Mouse (Mus musculus) stomach, embryonic 14.5 days (tissue): ENCODE data around the gene Vangl1. TPM values are rescaled to one million over a fixed set of nuclear protein-coding genes. Genes with fewer than 3 reads are reported as not detected.

Experiments
- ATAC-seq: fragments of 200-750 bp; cut with Nextera tagmentation; 2 replicates; pipeline ENCODE4 v1.8.0; 2017; ENCODE audit warnings: low read depth, moderate TSS enrichment; ENCODE audit not compliant: insufficient number of reproducible peaks, insufficient read depth, low FRiP score
- H3K27ac ChIP-seq: fragments of 300-500 bp; sonication (generic); 2 replicates; pipeline ENCODE4 v1.5.1; 2014; ENCODE audit warnings: mild to moderate bottlenecking, low read length, moderate library complexity, mixed read lengths
- H3K27me3 ChIP-seq: fragments of 300-500 bp; sonication (generic); 2 replicates; pipeline ENCODE4 v1.6.1; 2014; ENCODE audit warnings: low read length, control low read depth, mixed read lengths; ENCODE audit not compliant: control insufficient read depth, insufficient read depth
- H3K36me3 ChIP-seq: fragments of 300-500 bp; sonication (generic); 2 replicates; pipeline ENCODE4 v1.6.1; 2014; ENCODE audit warnings: mild to moderate bottlenecking, control low read depth, low read length, moderate library complexity, mixed read lengths; ENCODE audit not compliant: control insufficient read depth, insufficient read depth
- H3K4me1 ChIP-seq: fragments of 300-500 bp; sonication (generic); 2 replicates; pipeline ENCODE4 v1.6.1; 2014; ENCODE audit warnings: low read length, control low read depth, mixed read lengths; ENCODE audit not compliant: control insufficient read depth, insufficient read depth
- H3K4me2 ChIP-seq: fragments of 300-500 bp; sonication (generic); replicated peaks from 2 replicates; pipeline ENCODE4 v1.6.1; 2014; ENCODE audit warnings: low read depth, low read length, control low read depth
- H3K4me3 ChIP-seq: fragments of 300-500 bp; sonication (generic); 2 replicates; pipeline ENCODE4 v1.5.1; 2014; ENCODE audit warnings: low read depth, low read length, control low read depth
- H3K9ac ChIP-seq: fragments of 300-500 bp; sonication (generic); replicated peaks from 2 replicates; pipeline ENCODE4 v1.6.1; 2014; ENCODE audit warnings: low read depth, mild to moderate bottlenecking, control low read depth, low read length, moderate library complexity, mixed read lengths
- H3K9me3 ChIP-seq: fragments of 300-500 bp; sonication (generic); 2 replicates; pipeline ENCODE4 v1.6.1; 2016; ENCODE audit warnings: low read depth, low read length, control low read depth; ENCODE audit not compliant: control insufficient read depth
- WGBS: fragments of 180-500 bp; shearing (Covaris S2); extraction: QIAGEN DNeasy Blood & Tissue Kit; methylation state at CpG from one replicate; pipeline ENCODE4 v1.1.7; 2014; 5-methylcytosine and 5-hydroxymethylcytosine counted together
- polyA plus RNA-seq: library from polyadenylated mRNA; unstranded; fragments of >200 nt; fragmentation: Nextera tagmentation; extraction: Ambion mirVana; gene quantifications from 2 replicates; pipeline ENCODE4 v1.2.1, GENCODE M21; 2014

The Vangl1 gene
- polyA plus RNA-seq, 1 experiment from 2014 or later = 29.5 TPM

- peaks cover 56% of the 10 kb centered on the region for H3K4me1 ChIP-seq
- ATAC-seq = no peak
- no peak overlapping the region for H3K4me2 ChIP-seq
- H3K9me3 ChIP-seq = no peaks in the 10 kb centered on the region
- peaks cover 5% of the 10 kb centered on the region; the same call in 1 of the 2 replicates for H3K36me3 ChIP-seq
- H3K27me3 ChIP-seq = no peaks in the 10 kb centered on the region
- no peak overlapping the region for H3K4me3 ChIP-seq
- WGBS = 83% methylated on average over 9 of the region's 9 CpGs
- no peak overlapping the region for H3K9ac ChIP-seq
- no peak overlapping the region for H3K27ac ChIP-seq
Measured at GRCm38 (mm10) chr3:102196166-102196565, 8.3 kb downstream of the Vangl1 start.

- Histone ChIP-seq H3K4me3 (no peak overlapping the region), H3K4me1 (peaks cover 56% of the 10 kb centered on the region), H3K4me2 (no peak overlapping the region), H3K9me3 (no peaks in the 10 kb centered on the region), H3K27me3 (no peaks in the 10 kb centered on the region), H3K27ac (peak overlapping the region; percentile 40; the same call in 1 of the 2 replicates), H3K36me3 (peaks cover 5% of the 10 kb centered on the region; the same call in 1 of the 2 replicates), H3K9ac (no peak overlapping the region)
- ATAC-seq = no peak
- WGBS = 37% methylated on average over 2 of the region's 2 CpGs
Measured at GRCm38 (mm10) chr3:102195762-102196161, 8.7 kb downstream of the Vangl1 start.

- Histone ChIP-seq H3K27me3 (no peaks in the 10 kb centered on the region), H3K4me1 (peaks cover 51% of the 10 kb centered on the region), H3K4me2 (peak overlapping the region; percentile 15), H3K4me3 (no peak overlapping the region), H3K27ac (peak overlapping the region; percentile 61), H3K36me3 (peaks cover 5% of the 10 kb centered on the region; the same call in 1 of the 2 replicates), H3K9ac (no peak overlapping the region), H3K9me3 (no peaks in the 10 kb centered on the region)
- no peak for ATAC-seq
- 15% methylated on average over 11 of the region's 11 CpGs for WGBS
Measured at GRCm38 (mm10) chr3:102194291-102195051, 10.0 kb downstream of the Vangl1 start.

- peaks cover 48% of the 10 kb centered on the region for H3K4me1 ChIP-seq
- H3K27me3 ChIP-seq = no peaks in the 10 kb centered on the region
- H3K4me3 ChIP-seq = no peak overlapping the region
- peak overlapping the region; percentile 25 for H3K4me2 ChIP-seq
- H3K9me3 ChIP-seq = no peaks in the 10 kb centered on the region
- no peak overlapping the region for H3K9ac ChIP-seq
- ATAC-seq = peak; percentile 54
- 11% methylated on average over 19 of the region's 20 CpGs for WGBS
- peak overlapping the region; percentile 61; the same call in 1 of the 2 replicates for H3K27ac ChIP-seq
- H3K36me3 ChIP-seq = peaks cover 5% of the 10 kb centered on the region; the same call in 1 of the 2 replicates
Measured at GRCm38 (mm10) chr3:102193488-102194290, 10.8 kb downstream of the Vangl1 start.

GRCm38 (mm10) chr3:102192621-102193020 is 11.9 kb downstream of the Vangl1 start:
- no peak overlapping the region for H3K9ac ChIP-seq
- no peak for ATAC-seq
- H3K4me2 ChIP-seq = no peak overlapping the region
- H3K4me3 ChIP-seq = no peak overlapping the region
- peaks cover 42% of the 10 kb centered on the region for H3K4me1 ChIP-seq
- no peak overlapping the region for H3K27ac ChIP-seq
- H3K27me3 ChIP-seq = no peaks in the 10 kb centered on the region
- H3K9me3 ChIP-seq = no peaks in the 10 kb centered on the region
- WGBS = 56% methylated on average over 2 of the region's 2 CpGs
- peaks cover 7% of the 10 kb centered on the region; the same call in 1 of the 2 replicates for H3K36me3 ChIP-seq

GRCm38 (mm10) chr3:102191575-102191974 is 12.9 kb downstream of the Vangl1 start:
- Histone ChIP-seq H3K27me3 (no peaks in the 10 kb centered on the region), H3K27ac (no peak overlapping the region), H3K4me2 (no peak overlapping the region), H3K4me3 (no peak overlapping the region), H3K9me3 (no peaks in the 10 kb centered on the region), H3K9ac (no peak overlapping the region), H3K4me1 (peaks cover 40% of the 10 kb centered on the region), H3K36me3 (peaks cover 13% of the 10 kb centered on the region; the same call in 1 of the 2 replicates)
- WGBS = 75% methylated on average over 3 of the region's 3 CpGs
- ATAC-seq = no peak

GRCm38 (mm10) chr3:102190642-102191041 is 13.9 kb downstream of the Vangl1 start:
- no peak overlapping the region for H3K9ac ChIP-seq
- ATAC-seq = no peak
- no peak overlapping the region for H3K4me3 ChIP-seq
- H3K4me1 ChIP-seq = peaks cover 35% of the 10 kb centered on the region
- no peak overlapping the region for H3K27ac ChIP-seq
- no peaks in the 10 kb centered on the region for H3K9me3 ChIP-seq
- no peaks in the 10 kb centered on the region for H3K27me3 ChIP-seq
- H3K36me3 ChIP-seq = peaks cover 10% of the 10 kb centered on the region; the same call in 1 of the 2 replicates
- H3K4me2 ChIP-seq = no peak overlapping the region

GRCm38 (mm10) chr3:102190015-102190414 is 14.5 kb downstream of the Vangl1 start:
- Histone ChIP-seq H3K9me3 (no peaks in the 10 kb centered on the region), H3K27ac (no peak overlapping the region), H3K4me1 (peaks cover 28% of the 10 kb centered on the region), H3K9ac (no peak overlapping the region), H3K4me2 (no peak overlapping the region), H3K27me3 (no peaks in the 10 kb centered on the region), H3K36me3 (peaks cover 8% of the 10 kb centered on the region; the same call in 1 of the 2 replicates), H3K4me3 (no peak overlapping the region)
- WGBS = 21% methylated on average over 4 of the region's 4 CpGs
- ATAC-seq = no peak
